Mouse (Mus musculus): Measurements from ENCODE around the gene Dmap1. TPM values are rescaled to one million over a fixed set of nuclear protein-coding genes. Genes with fewer than 3 reads are reported as not detected.

Gene Dmap1
- total and polyA plus RNA-seq, 3 experiments: 45.2 to 69.7 TPM; not detected in 1

DNA sequence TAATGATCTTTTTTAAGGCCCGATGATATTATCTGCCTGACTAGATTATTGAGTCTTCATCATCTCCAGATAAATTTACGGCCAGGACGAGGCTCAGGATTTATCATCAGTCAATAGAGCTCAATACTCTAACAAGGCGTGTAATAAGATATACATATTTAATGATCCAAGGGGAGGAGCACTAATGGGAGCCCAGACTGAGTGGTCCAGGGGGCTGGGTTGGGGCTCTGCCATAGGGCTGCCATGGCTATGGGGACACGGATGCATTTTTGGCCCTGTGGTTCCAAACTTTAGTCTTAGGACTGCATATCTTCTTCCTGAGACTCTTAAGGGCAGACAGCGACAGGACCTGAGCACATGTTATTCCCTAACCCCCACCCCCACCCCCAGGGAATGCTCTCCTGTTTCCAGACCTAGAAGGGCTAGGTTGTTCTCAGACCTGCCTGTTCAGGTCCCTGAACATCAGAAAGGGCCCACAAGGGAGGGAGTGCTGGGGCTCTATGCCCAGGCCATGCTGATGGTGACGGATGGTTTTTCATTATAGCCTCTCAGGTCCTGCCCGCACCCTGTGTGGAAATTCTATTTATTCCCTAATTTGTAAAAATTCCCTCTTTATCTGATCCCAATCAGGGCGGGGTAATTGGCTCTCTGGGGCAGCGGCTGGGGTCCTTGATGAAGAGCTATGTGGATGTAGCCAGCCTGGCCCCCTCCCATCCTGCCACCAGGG, 17.5 kb downstream of the Dmap1 start:
- H3K9ac ChIP-seq (ENCODE audit: control insufficient read depth, low read depth, low read length, poor library complexity, severe bottlenecking): no peak overlapping the region
- no peak for DNase-seq (ENCODE audit: low read depth, low spot score)
- no peaks in the 10 kb centered on the region for H3K36me3 ChIP-seq (ENCODE audit: control insufficient read depth in 1 of 2, insufficient read depth in 2 of 2, low read length in 2 of 2)
- no peak overlapping the region for H3K4me3 ChIP-seq (ENCODE audit: control insufficient read depth in 1 of 2, insufficient read depth in 1 of 2, low read depth in 2 of 2, low read length in 2 of 2)
- TF ChIP-seq MAZ (IDR thresholded peaks at IDR 0.05; ENCODE audit: low read depth, low read length): no peak
- no peak for TF ChIP-seq MAFK (IDR thresholded peaks at IDR 0.05; ENCODE audit: borderline replicate concordance, low read depth, low read length)
- TF ChIP-seq MEF2A (IDR thresholded peaks at IDR 0.05; ENCODE audit: extremely low read depth, insufficient replicate concordance, low read depth, low read length, poor library complexity, severe bottlenecking): no peak
- TF ChIP-seq TAL1 (IDR thresholded peaks at IDR 0.05; ENCODE audit: low read length): no peak
- TF ChIP-seq RCOR1 (IDR thresholded peaks at IDR 0.05; ENCODE audit: low read depth, low read length): no peak
- TF ChIP-seq ETS1 (IDR thresholded peaks at IDR 0.05; ENCODE audit: low read depth, low read length): no peak
- no peak for TF ChIP-seq GABPA (IDR thresholded peaks at IDR 0.05; ENCODE audit: low read depth, low read length)
- no peak for TF ChIP-seq ELF1 (IDR thresholded peaks at IDR 0.05; ENCODE audit: low read depth, low read length)
- TF ChIP-seq ZMIZ1 (IDR thresholded peaks at IDR 0.05; ENCODE audit: low read depth, low read length): no peak
- no peak for TF ChIP-seq NELFE (IDR thresholded peaks at IDR 0.05; ENCODE audit: low read depth, low read length)
- TF ChIP-seq MYB (IDR thresholded peaks at IDR 0.05; ENCODE audit: low read depth, low read length): no peak
- no peak for TF ChIP-seq UBTF (IDR thresholded peaks at IDR 0.05; ENCODE audit: borderline replicate concordance, insufficient read depth, low read depth, low read length)
- H3K9me3 ChIP-seq (replicated peaks; ENCODE audit: insufficient read depth, low read length): no peaks in the 10 kb centered on the region
- no peaks in the 10 kb centered on the region for H3K79me2 ChIP-seq (ENCODE audit: control insufficient read depth, insufficient read depth, low read length, poor library complexity)
- H3K4me1 ChIP-seq (ENCODE audit: control insufficient read depth in 1 of 2, insufficient read depth in 2 of 2, low read length in 2 of 2): no peaks in the 10 kb centered on the region
- H3K27me3 ChIP-seq (ENCODE audit: control insufficient read depth in 1 of 2, insufficient read depth in 2 of 2, low read length in 2 of 2): no peaks in the 10 kb centered on the region
- H3K27ac ChIP-seq (ENCODE audit: control insufficient read depth, low read depth, low read length): no peak overlapping the region

DNA sequence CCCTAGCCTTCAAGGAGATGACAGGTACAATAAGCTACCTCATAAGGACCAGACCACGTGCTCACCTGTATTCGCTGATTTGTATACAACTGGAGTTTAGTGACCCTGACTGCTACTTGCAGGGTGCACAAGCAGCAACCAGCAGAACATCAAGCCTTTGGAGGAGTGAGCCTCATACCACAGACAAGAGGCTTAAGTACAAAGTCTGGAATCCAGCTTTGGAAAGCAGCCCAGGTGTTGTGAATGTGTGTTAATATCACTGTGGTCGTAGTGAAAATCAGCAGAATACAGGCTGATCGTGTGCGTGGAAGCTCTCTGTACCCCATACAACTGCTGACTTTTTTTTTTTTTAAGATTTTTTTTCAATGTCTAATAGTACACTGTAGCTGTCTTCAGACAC, 22.1 kb downstream of the Dmap1 start:
- Histone ChIP-seq H3K36me3 (ENCODE audit: control insufficient read depth in 1 of 2, insufficient read depth in 2 of 2, low read length in 2 of 2) (no peaks in the 10 kb centered on the region), H3K79me2 (ENCODE audit: control insufficient read depth, insufficient read depth, low read length, poor library complexity) (no peaks in the 10 kb centered on the region), H3K9me3 (replicated peaks; ENCODE audit: insufficient read depth, low read length) (no peaks in the 10 kb centered on the region), H3K9ac (ENCODE audit: control insufficient read depth, low read depth, low read length, poor library complexity, severe bottlenecking) (no peak overlapping the region), H3K4me3 (ENCODE audit: control insufficient read depth in 1 of 2, insufficient read depth in 1 of 2, low read depth in 2 of 2, low read length in 2 of 2) (no peak overlapping the region), H3K27me3 (ENCODE audit: control insufficient read depth in 1 of 2, insufficient read depth in 2 of 2, low read length in 2 of 2) (no peaks in the 10 kb centered on the region), H3K4me1 (ENCODE audit: control insufficient read depth in 1 of 2, insufficient read depth in 2 of 2, low read length in 2 of 2) (no peaks in the 10 kb centered on the region), H3K27ac (ENCODE audit: control insufficient read depth, low read depth, low read length) (no peak overlapping the region)
- DNase-seq (ENCODE audit: low read depth, low spot score): no peak
- no peak for TF ChIP-seq USF1 (IDR thresholded peaks at IDR 0.05; ENCODE audit: low read depth, low read length)

All from MEL (cell line).